Mouse (Mus musculus): Measurements from ENCODE around the gene Braf. TPM values are rescaled to one million over a fixed set of nuclear protein-coding genes. Genes with fewer than 3 reads are reported as not detected.
"Not testable (repeated sequence)": the region's sequence is repeated elsewhere in the genome, so short reads cannot be mapped to it uniquely, and the experiment has no call there.

The Braf gene
- polyA plus RNA-seq (2012; rRNA removed) = 7.7 and 14.6 TPM in 2 replicates

- no peak; the same call in 1 of the 2 replicates for TF ChIP-seq POLR2A (IDR thresholded peaks at IDR 0.05; ENCODE audit: borderline replicate concordance, extremely low read depth, low read depth, low read length)
- no peak for TF ChIP-seq CTCF (IDR thresholded peaks at IDR 0.05; ENCODE audit: insufficient read depth, low read length)
- peaks cover 18% of the 10 kb centered on the region for H3K4me1 ChIP-seq (ENCODE audit: control insufficient read depth, insufficient read depth, low read length)
- WGBS = under 1% methylated on average over 79 of the region's 101 CpGs
- peak within 1 kb of the TSS; percentile 85 for H3K4me3 ChIP-seq (replicated peaks; ENCODE audit: extremely low read depth, low read depth, low read length)
- peak; percentile 76 for DNase-seq
These were observed at the start of gene Braf for GRCm38 (mm10) chr6:39724866-39725711. Braf (minus strand) TSS chr6:39725463.

GRCm38 (mm10) chr6:39775029-39775428 lies 49.8 kb upstream of the Braf start:
- Histone ChIP-seq H3K4me1 (ENCODE audit: control insufficient read depth, insufficient read depth, low read length) (no peaks in the 10 kb centered on the region), H3K4me3 (replicated peaks; ENCODE audit: extremely low read depth, low read depth, low read length) (no peak overlapping the region)
- WGBS = 83% methylated on average over 9 of the region's 9 CpGs

GRCm38 (mm10) chr6:39757229-39757628 lies 32.0 kb upstream of the Braf start:
- no peak overlapping the region for H3K4me3 ChIP-seq (replicated peaks; ENCODE audit: extremely low read depth, low read depth, low read length)
- H3K4me1 ChIP-seq (ENCODE audit: control insufficient read depth, insufficient read depth, low read length) = no peaks in the 10 kb centered on the region
- no peak for DNase-seq
- no peak for TF ChIP-seq POLR2A (IDR thresholded peaks at IDR 0.05; ENCODE audit: borderline replicate concordance, extremely low read depth, low read depth, low read length)
- 97% methylated on average over 2 of the region's 2 CpGs for WGBS

More at GRCm38 (mm10) chr6:39775029-39775428, 49.8 kb upstream of the Braf start:
- TF ChIP-seq CTCF (IDR thresholded peaks at IDR 0.05; ENCODE audit: insufficient read depth, low read length) = no peak
- TF ChIP-seq POLR2A (IDR thresholded peaks at IDR 0.05; ENCODE audit: borderline replicate concordance, extremely low read depth, low read depth, low read length) = no peak
- DNase-seq = no peak

GRCm38 (mm10) chr6:39749881-39750280 lies 24.6 kb upstream of the Braf start:
- 43% methylated on average over 6 of the region's 6 CpGs for WGBS
- TF ChIP-seq POLR2A (IDR thresholded peaks at IDR 0.05; ENCODE audit: borderline replicate concordance, extremely low read depth, low read depth, low read length) (no peak), CTCF (IDR thresholded peaks at IDR 0.05; ENCODE audit: insufficient read depth, low read length) (no peak)
- Histone ChIP-seq H3K4me3 (replicated peaks; ENCODE audit: extremely low read depth, low read depth, low read length) (no peak overlapping the region), H3K4me1 (ENCODE audit: control insufficient read depth, insufficient read depth, low read length) (no peaks in the 10 kb centered on the region)
- DNase-seq = no peak

- no peak for DNase-seq
- 58% methylated on average over 1 of the region's 1 CpGs for WGBS
- H3K4me3 ChIP-seq (replicated peaks; ENCODE audit: extremely low read depth, low read depth, low read length) = no peak overlapping the region
- TF ChIP-seq CTCF (IDR thresholded peaks at IDR 0.05; ENCODE audit: insufficient read depth, low read length) = no peak
- TF ChIP-seq POLR2A (IDR thresholded peaks at IDR 0.05; ENCODE audit: borderline replicate concordance, extremely low read depth, low read depth, low read length) = no peak
- no peaks in the 10 kb centered on the region for H3K4me1 ChIP-seq (ENCODE audit: control insufficient read depth, insufficient read depth, low read length)
These were observed 21.8 kb upstream of the Braf start for GRCm38 (mm10) chr6:39747094-39747493.

- DNase-seq = no peak
- no peak overlapping the region for H3K4me3 ChIP-seq (replicated peaks; ENCODE audit: extremely low read depth, low read depth, low read length)
- TF ChIP-seq CTCF (IDR thresholded peaks at IDR 0.05; ENCODE audit: insufficient read depth, low read length) = no peak
- no peak for TF ChIP-seq POLR2A (IDR thresholded peaks at IDR 0.05; ENCODE audit: borderline replicate concordance, extremely low read depth, low read depth, low read length)
- no peaks in the 10 kb centered on the region for H3K4me1 ChIP-seq (ENCODE audit: control insufficient read depth, insufficient read depth, low read length)
- 79% methylated on average over 1 of the region's 1 CpGs for WGBS
These were observed 20.2 kb upstream of the Braf start for GRCm38 (mm10) chr6:39745456-39745855.

GRCm38 (mm10) chr6:39739698-39740097 lies 14.4 kb upstream of the Braf start:
- 82% methylated on average over 9 of the region's 9 CpGs for WGBS
- not testable (repeated sequence) for H3K4me1 ChIP-seq (ENCODE audit: control insufficient read depth, insufficient read depth, low read length); H3K4me3 ChIP-seq (replicated peaks; ENCODE audit: extremely low read depth, low read depth, low read length); DNase-seq

- Histone ChIP-seq H3K4me1 (ENCODE audit: control insufficient read depth, insufficient read depth, low read length) (peaks cover 11% of the 10 kb centered on the region), H3K4me3 (replicated peaks; ENCODE audit: extremely low read depth, low read depth, low read length) (no peak overlapping the region)
- TF ChIP-seq POLR2A (IDR thresholded peaks at IDR 0.05; ENCODE audit: borderline replicate concordance, extremely low read depth, low read depth, low read length) = no peak
- no peak for TF ChIP-seq CTCF (IDR thresholded peaks at IDR 0.05; ENCODE audit: insufficient read depth, low read length)
- WGBS = 82% methylated on average over 5 of the region's 5 CpGs
- DNase-seq = no peak
These were observed 2.8 kb upstream of the Braf start for GRCm38 (mm10) chr6:39728095-39728494.

- TF ChIP-seq CTCF (IDR thresholded peaks at IDR 0.05; ENCODE audit: insufficient read depth, low read length) (no peak), POLR2A (IDR thresholded peaks at IDR 0.05; ENCODE audit: borderline replicate concordance, extremely low read depth, low read depth, low read length) (no peak)
- Histone ChIP-seq H3K4me1 (ENCODE audit: control insufficient read depth, insufficient read depth, low read length) (peaks cover 15% of the 10 kb centered on the region), H3K4me3 (replicated peaks; ENCODE audit: extremely low read depth, low read depth, low read length) (no peak overlapping the region)
- no peak for DNase-seq
- 66% methylated on average over 3 of the region's 3 CpGs for WGBS
These were observed 886 bp upstream of the Braf start for GRCm38 (mm10) chr6:39726149-39726548.

GRCm38 (mm10) chr6:39724542-39724865 lies 759 bp downstream of the Braf start:
- Histone ChIP-seq H3K4me3 (replicated peaks; ENCODE audit: extremely low read depth, low read depth, low read length) (peak overlapping the region; percentile 85), H3K4me1 (ENCODE audit: control insufficient read depth, insufficient read depth, low read length) (peaks cover 18% of the 10 kb centered on the region)
- 1% methylated on average over 12 of the region's 12 CpGs for WGBS
- TF ChIP-seq CTCF (IDR thresholded peaks at IDR 0.05; ENCODE audit: insufficient read depth, low read length) = no peak
- TF ChIP-seq POLR2A (IDR thresholded peaks at IDR 0.05; ENCODE audit: borderline replicate concordance, extremely low read depth, low read depth, low read length) = no peak
- no peak for DNase-seq
